Mouse (Mus musculus) ES-CJ7 (cell line): ENCODE measurements around the gene Shkbp1.

Source experiments
- DNase-seq: peaks from one replicate; pipeline ENCODE4 v3.0.0; 2011; ENCODE audit warnings: low read depth, low spot score

The Shkbp1 gene

GRCm38 (mm10) chr7:27333316-27333941 is 22.4 kb downstream of the Shkbp1 start:
- DNase-seq, result peak; percentile 51

- DNase-seq, result peak; percentile 93
Measured at GRCm38 (mm10) chr7:27332353-27333199, 23.2 kb downstream of the Shkbp1 start.

DNA sequence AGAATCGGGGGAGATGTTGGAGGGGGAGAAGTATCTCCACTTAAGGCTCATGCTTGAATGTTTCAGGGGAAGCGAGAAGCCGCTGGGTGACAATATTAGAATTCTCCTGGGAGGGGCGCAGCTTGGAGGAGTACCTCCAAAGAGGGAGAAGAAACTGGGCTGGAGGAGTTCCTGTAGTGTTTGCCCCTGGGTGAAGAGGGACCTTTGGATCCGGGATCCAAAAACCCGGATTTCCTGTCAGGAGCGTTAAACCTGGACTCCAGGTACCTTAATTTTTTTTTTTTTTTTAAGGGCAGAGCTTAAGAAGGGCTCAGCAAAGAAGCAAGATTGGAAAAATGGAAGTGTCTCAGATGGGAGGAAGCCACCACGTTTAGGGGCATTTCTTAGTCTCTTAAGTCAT is 24.0 kb downstream of the Shkbp1 start:
- DNase-seq, result peak; percentile 51

DNA sequence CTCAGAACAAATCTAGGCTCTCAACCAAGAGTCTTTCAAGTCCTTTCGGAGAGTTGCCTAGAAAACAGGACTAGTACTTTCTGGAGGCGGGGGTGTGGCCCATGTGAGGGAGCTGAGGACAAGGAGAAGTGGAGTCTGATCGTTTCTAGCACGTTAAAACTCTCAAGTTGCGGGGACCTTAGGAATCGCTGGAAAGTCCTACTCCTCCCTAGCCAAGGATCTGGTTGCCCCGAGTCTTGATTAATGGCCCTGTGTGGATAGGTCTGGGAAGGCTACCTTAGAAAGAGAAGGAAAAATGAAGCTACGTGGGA is 24.3 kb downstream of the Shkbp1 start:
- no peak for DNase-seq

DNA sequence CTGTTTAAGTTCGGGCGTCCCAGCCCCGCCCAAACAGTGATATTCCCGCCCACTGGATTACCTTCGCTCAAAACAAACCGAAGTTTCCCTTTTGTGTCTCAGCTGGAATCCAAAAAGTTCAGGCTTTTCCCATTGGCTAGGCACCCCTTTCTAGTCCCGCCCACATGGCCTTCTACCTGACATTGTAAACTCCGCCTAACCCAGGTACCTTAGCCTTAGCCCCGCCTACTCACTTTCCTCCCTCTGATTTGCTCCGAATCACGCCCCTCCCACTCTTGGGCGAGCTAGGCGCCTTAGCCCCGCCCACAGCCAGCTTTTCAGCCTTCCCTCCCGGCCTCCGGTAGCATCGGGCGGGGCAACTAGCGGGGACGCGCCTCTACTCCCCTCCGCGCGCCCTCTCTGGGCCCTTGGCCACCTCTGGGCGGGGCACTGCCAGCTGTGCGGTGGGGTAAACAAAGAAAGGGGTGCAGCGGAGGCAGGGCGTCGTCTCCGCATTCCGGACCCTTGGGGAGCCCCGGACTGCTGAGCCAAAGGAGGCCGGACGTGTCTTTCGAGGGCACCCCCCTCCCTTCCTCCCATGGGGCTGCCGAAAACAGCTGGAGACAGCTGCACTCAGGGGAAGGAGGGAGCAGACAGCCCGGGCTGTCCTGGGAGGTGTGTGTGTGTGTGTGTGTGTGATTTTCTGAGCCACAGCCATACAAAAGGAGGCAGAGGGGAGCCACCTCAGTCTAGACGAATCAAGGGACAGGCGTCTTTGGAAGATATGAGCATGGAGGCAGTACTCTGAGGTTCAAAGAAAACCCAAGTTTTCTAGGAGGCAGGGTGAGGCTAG is 24.9 kb downstream of the Shkbp1 start:
- DNase-seq, result peak; percentile 100

- DNase-seq, result no peak
Measured at GRCm38 (mm10) chr7:27329981-27330380, 25.8 kb downstream of the Shkbp1 start.

GRCm38 (mm10) chr7:27329326-27329947 is 26.4 kb downstream of the Shkbp1 start:
- DNase-seq, result peak; percentile 88

DNA sequence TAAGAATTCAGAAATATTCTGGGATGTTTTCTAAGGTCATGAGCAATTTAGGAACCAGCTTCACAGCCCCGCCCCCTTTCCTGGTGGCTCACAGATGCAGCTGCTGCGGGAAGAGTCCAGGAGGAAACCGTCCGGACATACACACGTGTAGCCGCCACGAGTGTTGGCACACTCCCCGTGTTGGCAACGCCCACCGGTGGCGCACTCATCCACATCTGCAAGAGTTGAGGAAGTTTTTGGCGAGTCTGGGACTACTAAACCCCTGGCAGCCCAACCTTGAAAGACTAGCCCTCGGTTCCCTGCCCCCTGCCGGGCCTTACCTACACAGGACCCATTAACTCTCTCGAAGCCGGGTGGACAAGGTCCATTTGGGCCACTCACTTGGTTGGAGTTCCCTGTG is 27.2 kb downstream of the Shkbp1 start:
- no peak for DNase-seq

DNA sequence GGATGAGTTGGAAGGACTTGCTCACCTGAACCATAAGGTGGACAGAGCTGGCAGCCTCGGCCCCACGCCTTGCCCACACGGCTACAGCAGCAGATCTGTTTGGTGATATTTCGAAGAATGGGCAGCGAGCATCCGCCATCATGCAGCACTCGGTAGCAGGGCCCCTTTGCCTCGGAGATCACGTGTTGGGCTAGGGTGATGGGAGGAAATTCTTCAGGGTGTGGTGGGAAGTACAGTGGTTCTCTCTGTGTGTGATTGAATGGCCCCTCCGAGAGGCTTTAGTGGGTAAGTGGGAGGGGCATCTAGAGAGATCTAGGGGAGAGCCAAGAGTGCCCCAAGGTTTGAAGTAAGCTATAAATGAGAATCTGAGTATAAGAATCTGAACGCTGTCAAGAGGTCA is 27.7 kb downstream of the Shkbp1 start:
- DNase-seq, result peak; percentile 66

GRCm38 (mm10) chr7:27327500-27327899 is 28.3 kb downstream of the Shkbp1 start:
- no peak for DNase-seq

DNA sequence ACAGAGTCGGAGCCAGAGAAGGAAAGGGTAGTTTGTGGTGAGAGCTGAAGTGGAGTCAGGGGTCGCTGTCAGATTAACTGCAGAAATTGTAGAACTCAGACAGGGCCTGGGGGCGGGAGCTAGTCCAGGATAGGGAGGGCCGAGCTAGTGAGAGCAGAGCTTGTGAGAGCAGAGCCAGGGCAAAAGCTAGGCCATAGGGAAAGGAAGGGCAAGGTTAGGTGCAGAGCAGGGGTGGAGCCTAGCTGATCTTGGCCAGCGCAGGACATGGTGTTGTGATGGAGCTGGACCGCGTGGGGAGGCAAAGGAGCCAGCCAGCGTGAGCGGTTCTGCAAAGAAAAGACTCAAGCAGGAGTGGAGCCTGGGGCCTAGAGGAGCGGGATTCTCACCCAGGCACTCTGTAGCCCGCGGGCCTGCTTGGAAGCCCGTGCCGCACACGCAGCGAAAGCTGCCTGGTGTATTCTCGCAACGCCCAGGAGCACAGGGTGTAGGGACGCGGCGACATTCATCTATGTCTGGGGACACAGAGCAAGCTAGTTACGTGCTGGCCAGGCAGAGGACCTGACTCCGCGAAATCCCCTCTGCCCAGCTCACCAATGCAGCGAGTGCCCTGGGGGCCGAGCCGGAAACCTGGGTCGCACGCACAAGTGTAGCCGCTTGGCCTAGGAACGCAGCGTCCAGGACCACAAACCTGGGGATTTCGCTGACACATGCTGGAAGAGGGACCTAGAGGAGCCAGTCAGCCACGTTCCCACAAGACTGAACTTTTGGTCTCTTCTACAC is 29.5 kb downstream of the Shkbp1 start:
- DNase-seq, result peak; percentile 82

GRCm38 (mm10) chr7:27325697-27326096 is 30.1 kb downstream of the Shkbp1 start:
- DNase-seq, result peak; percentile 78

DNA sequence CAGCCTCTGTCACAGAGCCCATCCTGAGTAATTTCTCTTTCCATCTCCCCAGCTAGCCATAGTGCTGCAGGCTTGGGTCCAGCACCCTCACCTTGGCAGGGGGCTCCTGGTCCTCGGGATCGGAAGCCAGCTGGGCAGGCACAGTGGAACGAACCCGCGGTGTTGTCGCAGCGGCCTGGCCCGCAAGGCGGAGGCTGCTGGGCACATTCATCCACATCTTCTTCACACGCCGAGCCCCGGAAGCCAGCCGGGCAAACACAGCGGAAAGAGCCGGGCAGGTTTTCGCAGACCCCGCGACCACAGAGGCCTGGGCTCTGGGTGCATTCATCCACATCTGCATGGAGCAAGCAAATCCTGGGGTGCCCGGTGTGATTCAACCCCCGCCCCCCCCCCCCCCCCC is 30.9 kb downstream of the Shkbp1 start:
- DNase-seq, result no peak

DNA sequence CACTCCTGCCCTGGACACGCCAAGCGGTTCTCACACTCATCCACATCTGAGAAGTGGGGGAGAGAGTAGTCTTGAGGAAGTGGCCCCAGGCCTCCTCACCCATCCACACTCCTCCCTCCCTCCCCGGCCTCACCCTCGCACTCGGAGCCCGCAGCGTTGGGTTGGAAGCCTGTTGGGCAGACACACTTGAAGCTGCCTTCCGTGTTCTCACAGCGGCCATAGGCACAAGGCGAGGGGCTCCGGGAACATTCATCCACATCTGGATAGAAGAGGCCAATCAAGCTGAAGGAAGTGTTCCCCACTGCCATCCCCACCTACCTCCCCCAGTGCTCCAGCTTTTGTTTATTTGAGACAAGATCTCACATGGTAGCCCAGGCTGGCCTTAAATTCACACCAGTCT is 31.7 kb downstream of the Shkbp1 start:
- DNase-seq, result no peak

DNA sequence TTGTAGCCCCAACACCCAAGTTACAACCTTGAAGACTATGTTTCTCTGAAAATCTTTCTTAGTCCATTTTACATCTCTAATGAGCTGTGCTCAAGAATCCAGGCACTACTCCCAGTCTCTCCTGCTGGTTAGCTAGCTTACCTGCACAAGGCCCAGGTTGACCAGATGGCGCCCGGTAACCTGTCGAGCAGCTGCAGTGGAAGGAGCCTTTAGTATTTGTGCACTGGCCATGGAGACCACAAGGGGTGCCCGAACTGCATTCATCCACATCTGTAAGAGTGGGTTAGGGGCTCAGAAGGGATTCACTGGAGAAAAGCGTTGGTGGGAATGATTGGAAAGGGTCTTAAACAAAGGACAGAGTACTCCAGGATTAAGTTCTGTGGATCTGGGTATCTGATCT is 32.8 kb downstream of the Shkbp1 start:
- no peak for DNase-seq

GRCm38 (mm10) chr7:27322291-27322690 is 33.5 kb downstream of the Shkbp1 start:
- DNase-seq, result peak; percentile 86

DNA sequence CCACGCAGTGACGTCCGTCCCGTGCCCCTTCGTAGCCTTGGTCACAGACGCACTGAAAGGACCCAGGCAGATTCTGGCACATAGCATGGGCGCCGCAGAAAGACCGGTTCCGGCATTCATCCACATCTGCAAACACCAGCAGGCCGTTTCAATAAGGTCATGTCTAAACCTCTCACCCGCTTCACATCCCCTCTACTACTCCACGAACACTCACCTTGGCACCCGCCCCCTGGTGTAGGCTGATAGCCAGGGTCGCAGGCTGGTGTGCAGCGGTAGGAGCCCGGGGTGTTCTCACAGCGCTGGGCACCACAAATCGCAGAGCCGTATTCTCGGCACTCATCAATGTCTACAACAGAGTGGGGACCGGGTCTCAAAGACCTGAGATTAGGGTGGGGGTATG is 36.4 kb downstream of the Shkbp1 start:
- no peak for DNase-seq

DNA sequence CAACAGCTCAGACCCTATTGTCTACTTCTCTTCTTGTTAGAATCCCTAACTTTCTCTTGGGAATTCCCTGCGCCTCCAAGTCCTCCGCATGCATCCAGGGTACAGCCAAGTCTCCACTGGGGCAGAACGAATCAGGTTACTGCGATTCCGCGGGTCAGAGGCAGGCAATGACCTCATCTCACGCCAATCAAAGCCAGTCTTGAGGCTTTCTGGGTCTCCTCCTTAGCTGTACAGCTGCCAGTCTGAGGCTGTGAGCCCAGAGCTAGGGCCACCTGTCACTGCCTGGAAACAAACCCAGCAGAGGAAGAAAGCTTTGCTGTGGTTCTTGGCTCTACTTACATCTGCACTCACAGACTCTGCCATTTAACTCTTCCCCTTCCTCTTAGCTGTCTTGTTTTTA is 39.9 kb downstream of the Shkbp1 start:
- DNase-seq, result no peak

- no peak for DNase-seq
Measured at GRCm38 (mm10) chr7:27314393-27314792, 41.4 kb downstream of the Shkbp1 start.

GRCm38 (mm10) chr7:27311651-27312284 is 44.1 kb downstream of the Shkbp1 start:
- DNase-seq, result peak; percentile 50
